Mouse (Mus musculus) colon, adult 2 months (tissue): Measurements from ENCODE around the gene Slc17a6. TPM values are rescaled to one million over a fixed set of nuclear protein-coding genes. Genes with fewer than 3 reads are reported as not detected.

Source experiments
- polyA plus RNA-seq: library from polyadenylated mRNA; depleted of rRNA; stranded (reverse); fragments of >200 nt; gene quantifications from 2 replicates; pipeline ENCODE4 v1.2.3, GENCODE M21; 2012; rRNA removed

Slc17a6 gene
- polyA plus RNA-seq: 0.20 TPM in 1 of 2 replicates, not detected in the other

GRCm38 (mm10) chr7:51621694-51622145, at the start of gene Slc17a6:
Slc17a6 (plus strand) TSS chr7:51622006.

Other genes starting within 250 kb of the Slc17a6 start
- gene Ano5, start 111.0 kb upstream of the Slc17a6 start, polyA plus RNA-seq: 0.06 TPM in 2 replicates
- 0.94 TPM in 2 replicates for gene Gas2, start 240.0 kb downstream of the Slc17a6 start, polyA plus RNA-seq
- 12.3 and 15.2 TPM in 2 replicates for gene Fancf, start 240.3 kb downstream of the Slc17a6 start, polyA plus RNA-seq